Mouse (Mus musculus): ENCODE measurements around the gene Dpy19l1. TPM values are rescaled to one million over a fixed set of nuclear protein-coding genes. Genes with fewer than 3 reads are reported as not detected.

The Dpy19l1 gene
- total and polyA plus RNA-seq, 3 experiments: 21.2 to 44.1 (median 26.3) TPM

- H3K9me3 ChIP-seq (replicated peaks; ENCODE audit: low read length): no peaks in the 10 kb centered on the region
- DNase-seq (ENCODE audit: extremely low read depth): no peak
- H3K9ac ChIP-seq (ENCODE audit: insufficient read depth, low read depth): no peak overlapping the region
- no peak overlapping the region for H3K27ac ChIP-seq (ENCODE audit: insufficient read depth, low read depth)
- TF ChIP-seq CTCF (conservative IDR thresholded peaks at IDR 0.05 in 1 of 2, IDR thresholded peaks at IDR 0.05 in 1 of 2; ENCODE audit: low read depth in 2 of 2, low read length in 2 of 2) (no peak), JUND (conservative IDR thresholded peaks at IDR 0.05; ENCODE audit: low read depth, low read length) (no peak), MAX (IDR thresholded peaks at IDR 0.05; ENCODE audit: low read length) (no peak), MYC (IDR thresholded peaks at IDR 0.05; ENCODE audit: low read depth, low read length) (no peak), RCOR1 (conservative IDR thresholded peaks at IDR 0.05; ENCODE audit: low read depth, low read length) (no peak), USF1 (IDR thresholded peaks at IDR 0.05; ENCODE audit: low read depth, low read length) (no peak), HCFC1 (IDR thresholded peaks at IDR 0.05; ENCODE audit: low read depth, low read length) (no peak), IRF4 (IDR thresholded peaks at IDR 0.05; ENCODE audit: low read depth, low read length) (no peak), CHD1 (IDR thresholded peaks at IDR 0.05; ENCODE audit: low read depth, low read length) (no peak), RAD21 (IDR thresholded peaks at IDR 0.05; ENCODE audit: low read depth, low read length) (no peak), POLR2AphosphoS2 (IDR thresholded peaks at IDR 0.05; ENCODE audit: low read depth, low read length) (no peak), JUN (IDR thresholded peaks at IDR 0.05; ENCODE audit: insufficient read depth, low read depth, low read length) (no peak), TBP (conservative IDR thresholded peaks at IDR 0.05; ENCODE audit: low read depth, low read length) (no peak), ZC3H11A (IDR thresholded peaks at IDR 0.05; ENCODE audit: low read depth, low read length) (no peak), MEF2A (IDR thresholded peaks at IDR 0.05; ENCODE audit: borderline replicate concordance, low read depth, low read length) (no peak), ZNF384 (IDR thresholded peaks at IDR 0.05; ENCODE audit: low read depth, low read length) (no peak), USF2 (conservative IDR thresholded peaks at IDR 0.05; ENCODE audit: low read depth, low read length) (no peak), TCF12 (IDR thresholded peaks at IDR 0.05; ENCODE audit: low read depth, low read length) (no peak)
- no peaks in the 10 kb centered on the region; the same call in 1 of the 2 replicates for H3K79me2 ChIP-seq (replicated peaks; ENCODE audit: control insufficient read depth, extremely low read depth, insufficient read depth, poor library complexity, severe bottlenecking)
- dilution Hi-C loops (cut with MboI; ENCODE audit: extremely low pct_ligation_motif_present, extremely low pct_unique_long_range_greater_than_20kb, low sequenced_read_pairs): no loop called here
- H3K27me3 ChIP-seq (replicated peaks): no peaks in the 10 kb centered on the region
- no peaks in the 10 kb centered on the region for H3K36me3 ChIP-seq (replicated peaks in 1 of 2; ENCODE audit: control insufficient read depth in 1 of 2, insufficient read depth in 1 of 2, low read length in 1 of 2)
- no peak overlapping the region for H3K4me3 ChIP-seq (replicated peaks in 1 of 3; ENCODE audit: low read depth in 2 of 3, low read length in 2 of 3, poor library complexity in 1 of 3)
- H3K4me1 ChIP-seq (ENCODE audit: control insufficient read depth in 1 of 2, insufficient read depth in 2 of 2): peaks cover 13 to 30% of the 10 kb centered on the region in 2 experiments
- H3K4me2 ChIP-seq (ENCODE audit: insufficient read depth, low read depth, poor library complexity, severe bottlenecking): no peak overlapping the region
- in situ Hi-C loops (cut with MboI; ENCODE audit: low pct_ligation_motif_present, low pct_unique_long_range_greater_than_20kb, low sequenced_read_pairs): loop anchor here (5.0 kb wide), 1 partner anchor 396 kb away; no protein-coding TSS in a partner anchor
Measured at GRCm38 (mm10) chr9:24513290-24514077, 10.5 kb upstream of the Dpy19l1 start.

GRCm38 (mm10) chr9:24512121-24512539 lies 9.2 kb upstream of the Dpy19l1 start:
- Histone ChIP-seq H3K9ac (ENCODE audit: insufficient read depth, low read depth) (no peak overlapping the region), H3K4me2 (ENCODE audit: insufficient read depth, low read depth, poor library complexity, severe bottlenecking) (peak overlapping the region; percentile 8; the same call in 1 of the 2 replicates), H3K79me2 (replicated peaks; ENCODE audit: control insufficient read depth, extremely low read depth, insufficient read depth, poor library complexity, severe bottlenecking) (no peaks in the 10 kb centered on the region; the same call in 1 of the 2 replicates), H3K36me3 (replicated peaks in 1 of 2; ENCODE audit: control insufficient read depth in 1 of 2, insufficient read depth in 1 of 2, low read length in 1 of 2) (no peaks in the 10 kb centered on the region), H3K9me3 (replicated peaks; ENCODE audit: low read length) (no peaks in the 10 kb centered on the region), H3K4me1 (ENCODE audit: control insufficient read depth in 1 of 2, insufficient read depth in 2 of 2) (peaks cover 13 to 30% of the 10 kb centered on the region in 2 experiments), H3K27me3 (replicated peaks) (no peaks in the 10 kb centered on the region), H3K27ac (ENCODE audit: insufficient read depth, low read depth) (no peak overlapping the region; the same call in 1 of the 2 replicates), H3K4me3 (replicated peaks in 1 of 3; ENCODE audit: low read depth in 2 of 3, low read length in 2 of 3, poor library complexity in 1 of 3) (no peak overlapping the region)
- dilution Hi-C loops (cut with MboI; ENCODE audit: extremely low pct_ligation_motif_present, extremely low pct_unique_long_range_greater_than_20kb, low sequenced_read_pairs) (no loop called here), in situ Hi-C loops (cut with MboI; ENCODE audit: low pct_ligation_motif_present, low pct_unique_long_range_greater_than_20kb, low sequenced_read_pairs) (loop anchor here (5.0 kb wide), 1 partner anchor 395 kb away; no protein-coding TSS in a partner anchor)
- peak; percentile 64 for DNase-seq (ENCODE audit: extremely low read depth)
- TF ChIP-seq MYC (IDR thresholded peaks at IDR 0.05; ENCODE audit: low read depth, low read length) (peak; percentile 67; the same call in 1 of the 2 replicates), EP300 (IDR thresholded peaks at IDR 0.05; ENCODE audit: low read length) (peak; percentile 86), E2F4 (IDR thresholded peaks at IDR 0.05; ENCODE audit: insufficient replicate concordance, low read depth, low read length) (no peak), ZKSCAN1 (IDR thresholded peaks at IDR 0.05; ENCODE audit: borderline replicate concordance, low read depth, low read length) (no peak), MXI1 (IDR thresholded peaks at IDR 0.05; ENCODE audit: low read depth, low read length) (no peak), RCOR1 (conservative IDR thresholded peaks at IDR 0.05; ENCODE audit: low read depth, low read length) (0 out of 2 replicates have a peak, but pooled peaks have one; percentile 33), JUN (IDR thresholded peaks at IDR 0.05; ENCODE audit: insufficient read depth, low read depth, low read length) (no peak), SIN3A (IDR thresholded peaks at IDR 0.05; ENCODE audit: low read length) (0 out of 2 replicates have a peak, but pooled peaks have one; percentile 26), ZC3H11A (IDR thresholded peaks at IDR 0.05; ENCODE audit: low read depth, low read length) (no peak), TCF12 (IDR thresholded peaks at IDR 0.05; ENCODE audit: low read depth, low read length) (0 out of 2 replicates have a peak, but pooled peaks have one; percentile 9), IRF4 (IDR thresholded peaks at IDR 0.05; ENCODE audit: low read depth, low read length) (peak; percentile 90), HCFC1 (IDR thresholded peaks at IDR 0.05; ENCODE audit: low read depth, low read length) (no peak), POLR2A (IDR thresholded peaks at IDR 0.05; ENCODE audit: low read depth, low read length) (0 out of 2 replicates have a peak, but pooled peaks have one; percentile 32), CHD2 (IDR thresholded peaks at IDR 0.05; ENCODE audit: low read length) (0 out of 2 replicates have a peak, but pooled peaks have one; percentile 13), USF1 (IDR thresholded peaks at IDR 0.05; ENCODE audit: low read depth, low read length) (no peak), JUND (conservative IDR thresholded peaks at IDR 0.05; ENCODE audit: low read depth, low read length) (no peak), MEF2A (IDR thresholded peaks at IDR 0.05; ENCODE audit: borderline replicate concordance, low read depth, low read length) (0 out of 2 replicates have a peak, but pooled peaks have one; percentile 16), TBP (conservative IDR thresholded peaks at IDR 0.05; ENCODE audit: low read depth, low read length) (0 out of 2 replicates have a peak, but pooled peaks have one; percentile 45), CHD1 (IDR thresholded peaks at IDR 0.05; ENCODE audit: low read depth, low read length) (no peak), MAX (IDR thresholded peaks at IDR 0.05; ENCODE audit: low read length) (peak; percentile 84), ZNF384 (IDR thresholded peaks at IDR 0.05; ENCODE audit: low read depth, low read length) (peak; percentile 89), ETS1 (conservative IDR thresholded peaks at IDR 0.05; ENCODE audit: low read depth, low read length) (no peak), ELF1 (IDR thresholded peaks at IDR 0.05; ENCODE audit: low read depth, low read length) (no peak)
